Mouse (Mus musculus) ES-Bruce4 (cell line): ENCODE measurements around the gene Tbce. TPM values are rescaled to one million over a fixed set of nuclear protein-coding genes. Genes with fewer than 3 reads are reported as not detected.

Experiments used
- H3K27ac ChIP-seq: 2 replicates; pipeline ENCODE4 v1.5.1; 2012; ENCODE audit warnings: low read length, inconsistent platforms; ENCODE audit not compliant: insufficient read depth
- H3K27me3 ChIP-seq: 2 replicates; pipeline ENCODE4 v1.6.1; 2012; ENCODE audit warnings: mild to moderate bottlenecking, low read length, inconsistent platforms; ENCODE audit not compliant: control insufficient read depth, poor library complexity, insufficient read depth, severe bottlenecking
- H3K36me3 ChIP-seq: 2 replicates; pipeline ENCODE4 v1.6.1; 2012; ENCODE audit warnings: inconsistent platforms, mild to moderate bottlenecking, low read length, moderate library complexity; ENCODE audit not compliant: control insufficient read depth, poor library complexity, insufficient read depth, severe bottlenecking
- H3K4me1 ChIP-seq: one replicate; pipeline ENCODE4 v1.8.1; 2011; ENCODE audit warnings: low read length; ENCODE audit not compliant: control insufficient read depth, insufficient read depth
- H3K4me3 ChIP-seq: 2 replicates; pipeline ENCODE4 v1.5.1; 2011; ENCODE audit warnings: low read depth, mild to moderate bottlenecking, low read length
- H3K9ac ChIP-seq: 2 replicates; pipeline ENCODE4 v1.6.1; 2012; ENCODE audit warnings: low read depth, mild to moderate bottlenecking, inconsistent platforms; ENCODE audit not compliant: poor library complexity, severe bottlenecking
- H3K9me3 ChIP-seq: replicated peaks from 2 replicates; pipeline ENCODE4 v1.6.1; 2012; ENCODE audit warnings: mild to moderate bottlenecking, low read length, inconsistent platforms; ENCODE audit not compliant: control insufficient read depth, poor library complexity, insufficient read depth, severe bottlenecking
- CTCF ChIP-seq: IDR thresholded peaks from one replicate; pipeline ENCODE4 v1.8.1; 2011; ENCODE audit warnings: low read depth, low read length
- EP300 ChIP-seq: IDR thresholded peaks from 2 replicates; pipeline ENCODE4 v1.6.1; 2011; ENCODE audit warnings: low read depth, low read length; ENCODE audit not compliant: insufficient read depth
- POLR2A ChIP-seq: IDR thresholded peaks from one replicate; pipeline ENCODE4 v1.8.1; 2011; ENCODE audit warnings: low read length; ENCODE audit not compliant: insufficient read depth
- polyA plus RNA-seq: library from polyadenylated mRNA; stranded (reverse); fragments of >200 nt; gene quantifications from 2 replicates; pipeline ENCODE4 v1.2.4, GENCODE M21; 2011; ENCODE audit warnings: low read depth; ENCODE audit not compliant: missing spikeins, insufficient read depth, insufficient read length

Tbce gene
- polyA plus RNA-seq, 1 experiment: 75.1 TPM

DNA sequence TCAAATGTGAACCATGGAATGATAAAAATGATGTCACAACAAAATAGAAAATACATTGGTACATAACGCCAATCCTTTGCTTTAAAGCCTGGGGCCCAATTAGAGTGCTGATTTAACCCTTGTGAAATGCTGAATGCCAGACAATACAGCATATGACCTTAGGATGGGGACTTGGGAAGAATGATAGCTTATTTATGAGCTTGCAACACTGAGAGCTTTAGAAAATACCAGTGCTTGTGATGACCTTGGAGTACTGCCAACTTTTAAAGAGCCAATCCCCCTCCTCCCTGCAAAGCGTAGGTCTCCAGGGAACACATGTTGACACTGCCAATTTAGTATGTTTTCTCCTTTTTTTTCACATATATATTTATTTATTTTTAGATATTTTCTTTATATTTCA lies 36.7 kb downstream of the Tbce start:
- H3K4me1 ChIP-seq: no peaks in the 10 kb centered on the region
- H3K36me3 ChIP-seq: peaks cover 49% of the 10 kb centered on the region
- no peak overlapping the region for H3K27ac ChIP-seq
- no peak overlapping the region for H3K9ac ChIP-seq
- no peak overlapping the region for H3K4me3 ChIP-seq
- no peaks in the 10 kb centered on the region for H3K27me3 ChIP-seq
- H3K9me3 ChIP-seq: no peaks in the 10 kb centered on the region
- TF ChIP-seq POLR2A: no peak
- no peak for TF ChIP-seq CTCF
- no peak for TF ChIP-seq EP300

DNA sequence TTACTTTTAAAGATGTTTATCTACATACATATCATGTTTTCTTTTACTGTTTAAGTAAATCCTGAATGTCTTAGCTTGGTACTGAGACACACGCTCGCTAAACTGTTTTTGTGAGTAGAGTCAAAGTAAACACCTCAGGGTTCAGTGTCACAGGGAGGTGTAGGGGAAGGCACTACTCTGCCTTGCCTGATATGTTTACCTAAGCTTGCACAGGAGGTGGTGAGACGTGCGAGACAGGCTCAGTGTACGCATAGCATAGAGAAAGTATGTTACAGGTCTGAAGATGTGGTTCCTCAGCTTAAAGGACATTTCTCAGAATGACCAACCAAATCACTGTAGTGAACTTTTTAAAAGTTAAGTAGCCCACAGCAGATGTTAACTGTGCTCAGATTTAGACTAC lies 42.0 kb downstream of the Tbce start:
- no peaks in the 10 kb centered on the region for H3K9me3 ChIP-seq
- H3K4me1 ChIP-seq: no peaks in the 10 kb centered on the region
- H3K36me3 ChIP-seq: peaks cover 57% of the 10 kb centered on the region
- H3K4me3 ChIP-seq: no peak overlapping the region
- H3K27me3 ChIP-seq: no peaks in the 10 kb centered on the region
- no peak overlapping the region for H3K9ac ChIP-seq
- H3K27ac ChIP-seq: no peak overlapping the region
- TF ChIP-seq CTCF (no peak), POLR2A (no peak), EP300 (no peak)

DNA sequence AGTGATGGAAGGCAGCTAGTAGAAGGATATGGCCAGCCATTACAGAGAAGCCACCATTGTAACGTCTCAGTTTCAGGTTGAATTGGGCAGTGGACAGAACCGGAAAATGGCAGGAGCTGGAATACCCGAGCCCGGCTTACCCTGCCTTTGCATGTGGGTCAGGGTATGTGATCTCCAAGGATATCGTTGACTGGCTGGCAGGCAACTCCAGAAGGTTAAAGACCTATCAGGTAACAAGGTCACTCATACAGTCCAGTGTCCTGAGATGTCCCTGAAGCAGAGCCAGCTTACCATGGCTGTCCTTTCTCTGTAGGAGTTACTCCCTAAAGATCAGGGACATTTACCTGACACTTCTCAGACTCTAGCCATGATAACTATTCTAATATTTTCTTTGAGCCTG lies 44.4 kb downstream of the Tbce start:
- peaks cover 47% of the 10 kb centered on the region for H3K36me3 ChIP-seq
- H3K9me3 ChIP-seq: no peaks in the 10 kb centered on the region
- H3K4me3 ChIP-seq: no peak overlapping the region
- TF ChIP-seq CTCF (no peak), EP300 (no peak), POLR2A (no peak)
- no peaks in the 10 kb centered on the region for H3K27me3 ChIP-seq
- no peak overlapping the region for H3K27ac ChIP-seq
- H3K9ac ChIP-seq: no peak overlapping the region
- no peaks in the 10 kb centered on the region for H3K4me1 ChIP-seq

DNA sequence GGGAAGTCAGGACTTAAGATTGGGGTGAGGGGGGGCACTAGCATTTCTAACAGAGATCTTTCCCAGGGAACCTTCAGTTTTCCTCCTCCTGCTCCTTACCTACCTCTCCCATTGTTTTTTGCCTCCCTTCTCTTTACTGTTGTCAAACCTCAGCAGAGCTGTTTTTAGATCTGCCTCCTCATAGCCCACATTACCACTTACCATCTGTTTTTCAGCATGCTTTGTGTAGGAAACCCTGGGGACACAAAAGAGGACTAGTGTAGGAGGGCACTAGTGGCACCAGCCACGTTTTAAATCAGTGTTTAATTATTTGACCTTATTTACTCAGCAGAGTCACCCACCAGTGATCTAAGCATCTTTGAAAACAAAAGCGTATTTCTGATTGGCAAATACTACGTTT lies 46.4 kb downstream of the Tbce start:
- Histone ChIP-seq H3K27me3 (no peaks in the 10 kb centered on the region), H3K4me3 (no peak overlapping the region), H3K27ac (no peak overlapping the region), H3K36me3 (peaks cover 33% of the 10 kb centered on the region), H3K9me3 (no peaks in the 10 kb centered on the region), H3K4me1 (no peaks in the 10 kb centered on the region), H3K9ac (no peak overlapping the region)
- TF ChIP-seq CTCF: no peak
- no peak for TF ChIP-seq POLR2A
- no peak for TF ChIP-seq EP300

DNA sequence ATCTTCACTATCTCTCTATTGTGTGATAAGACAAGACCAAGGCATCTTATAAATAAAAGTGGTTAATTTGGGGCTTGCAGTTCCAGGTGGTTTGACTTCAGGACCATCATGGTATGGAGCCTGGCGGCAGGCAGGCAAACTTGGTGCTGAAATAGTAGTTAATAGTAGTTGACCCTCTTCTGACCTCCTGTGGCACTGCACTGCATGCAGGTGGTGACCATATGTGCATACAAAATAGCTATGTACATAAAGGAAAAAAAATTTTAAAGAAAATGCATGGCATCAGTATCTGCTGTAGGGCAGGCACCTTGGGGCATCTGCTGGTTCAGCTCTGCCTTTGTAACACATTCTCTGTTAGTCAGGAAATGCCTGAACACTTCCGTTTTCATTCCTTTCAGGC lies 49.0 kb downstream of the Tbce start:
- Histone ChIP-seq H3K4me1 (no peaks in the 10 kb centered on the region), H3K27ac (no peak overlapping the region), H3K4me3 (no peak overlapping the region), H3K27me3 (no peaks in the 10 kb centered on the region), H3K9me3 (no peaks in the 10 kb centered on the region), H3K36me3 (peaks cover 15% of the 10 kb centered on the region), H3K9ac (no peak overlapping the region)
- TF ChIP-seq CTCF (no peak), POLR2A (no peak), EP300 (no peak)

DNA sequence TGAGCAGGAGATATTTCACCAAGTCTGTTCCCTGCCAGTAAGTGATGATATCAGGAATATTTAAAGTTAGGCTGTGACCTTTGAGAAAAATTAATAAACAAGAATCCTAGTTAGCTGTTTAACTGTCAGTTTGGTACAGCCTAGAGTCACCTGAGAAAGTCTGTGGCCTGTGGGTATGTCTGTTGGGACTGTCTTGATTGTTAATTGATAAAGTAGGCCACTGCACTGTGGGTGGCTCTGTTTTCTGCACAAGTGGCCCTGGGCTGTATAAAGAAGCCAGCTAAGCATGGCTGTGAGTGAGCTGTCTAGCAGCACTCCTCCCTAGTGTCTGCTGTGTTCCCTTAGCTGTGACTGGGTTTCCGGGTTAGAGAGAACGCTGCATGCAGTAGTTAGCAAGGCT lies 50.3 kb downstream of the Tbce start:
- H3K36me3 ChIP-seq: peaks cover 12% of the 10 kb centered on the region
- TF ChIP-seq EP300: no peak
- H3K4me1 ChIP-seq: no peaks in the 10 kb centered on the region
- H3K27me3 ChIP-seq: no peaks in the 10 kb centered on the region
- H3K27ac ChIP-seq: no peak overlapping the region
- no peak overlapping the region for H3K4me3 ChIP-seq
- no peak overlapping the region for H3K9ac ChIP-seq
- H3K9me3 ChIP-seq: no peaks in the 10 kb centered on the region
